Mouse (Mus musculus) adrenal gland, postnatal 14 days (tissue): Measurements from ENCODE around the gene Gm44596. TPM values are rescaled to one million over a fixed set of nuclear protein-coding genes. Genes with fewer than 3 reads are reported as not detected.
A peak's percentile ranks its signal among the peaks of the same experiment; 100 is the strongest.

Experiments used
- DNase-seq: peaks from one replicate; pipeline ENCODE4 v3.0.0; 2021; ENCODE audit warnings: mixed read lengths
- total RNA-seq: library from RNA; stranded (reverse); gene quantifications from 2 replicates; pipeline ENCODE4 v1.2.3, GENCODE M21; 2021

The Gm44596 gene
- total RNA-seq, 1 experiment from 2014 or later = not detected

GRCm38 (mm10) chr6:128429300-128429699 is 54.0 kb downstream of the Gm44596 start:
- no peak for DNase-seq

GRCm38 (mm10) chr6:128429826-128430225 is 54.5 kb downstream of the Gm44596 start:
- DNase-seq = no peak

- DNase-seq = peak; percentile 13
These were observed 57.1 kb downstream of the Gm44596 start for GRCm38 (mm10) chr6:128432356-128432915.

- no peak for DNase-seq
These were observed 58.3 kb downstream of the Gm44596 start for GRCm38 (mm10) chr6:128433566-128433965.

GRCm38 (mm10) chr6:128435474-128435873 is 60.2 kb downstream of the Gm44596 start:
- peak; percentile 90 for DNase-seq

- no peak for DNase-seq
These were observed 61.2 kb downstream of the Gm44596 start for GRCm38 (mm10) chr6:128436356-128437005.

- DNase-seq = no peak
These were observed 62.0 kb downstream of the Gm44596 start for GRCm38 (mm10) chr6:128437288-128437687.

- peak; percentile 85 for DNase-seq
These were observed 62.5 kb downstream of the Gm44596 start for GRCm38 (mm10) chr6:128437731-128438316.

GRCm38 (mm10) chr6:128438317-128438870 is 63.1 kb downstream of the Gm44596 start, which contains the start of gene Fkbp4:
TSS of gene Fkbp4 (minus strand) at chr6:128438677.
- peak; percentile 97 for DNase-seq

GRCm38 (mm10) chr6:128438871-128439341 is 63.6 kb downstream of the Gm44596 start:
- DNase-seq = peak; percentile 24

GRCm38 (mm10) chr6:128440238-128440637 is 64.9 kb downstream of the Gm44596 start:
- no peak for DNase-seq

GRCm38 (mm10) chr6:128445761-128446535 is 70.6 kb downstream of the Gm44596 start:
- peak; percentile 81 for DNase-seq

GRCm38 (mm10) chr6:128447063-128447462 is 71.8 kb downstream of the Gm44596 start:
- no peak for DNase-seq

- peak; percentile 61 for DNase-seq
These were observed 80.7 kb downstream of the Gm44596 start for GRCm38 (mm10) chr6:128455835-128456605.

Other genes starting within 250 kb of the Gm44596 start
- 53.9 and 59.0 TPM in 2 replicates for gene Tspan9, start 231.9 kb upstream of the Gm44596 start, total RNA-seq
- gene Tead4, start 74.7 kb upstream of the Gm44596 start, total RNA-seq = 4.7 and 5.4 TPM in 2 replicates
- gene Tulp3, start 19.7 kb upstream of the Gm44596 start, total RNA-seq = 28.9 and 36.7 TPM in 2 replicates
- 23.7 and 25.6 TPM in 2 replicates for gene Rhno1, start 12.6 kb upstream of the Gm44596 start, total RNA-seq
- gene Foxm1, start 12.5 kb upstream of the Gm44596 start, total RNA-seq = 15.0 and 16.7 TPM in 2 replicates
- gene Tex52, start within 50 bp of the Gm44596 start, total RNA-seq = not detected in 2 replicates
- 2.7 and 2.9 TPM in 2 replicates for gene Nrip2, start 23.8 kb downstream of the Gm44596 start, total RNA-seq
- 21.6 and 35.8 TPM in 2 replicates for gene Itfg2, start 49.4 kb downstream of the Gm44596 start, total RNA-seq
- 198 and 230 TPM in 2 replicates for gene Fkbp4, start 63.2 kb downstream of the Gm44596 start, total RNA-seq
- 21.9 and 306 TPM in 2 replicates for gene Pzp, start 151.2 kb downstream of the Gm44596 start, total RNA-seq
- 2.3 TPM in 1 of 2 replicates, not detected in the other for gene A2ml1, start 206.1 kb downstream of the Gm44596 start, total RNA-seq
- not detected in 2 replicates for gene Klrb1a, start 248.0 kb downstream of the Gm44596 start, total RNA-seq